Mouse (Mus musculus) adrenal gland (tissue): ENCODE results near the gene Itgax.

Source experiments
- intact Hi-C: fragments of 180-260 bp; cut with DNase I; formaldehyde crosslinking; loops from one replicate; pipeline ENCODE4 v1.15.1; 2025
- long read RNA-seq, 2 experiments: library from polyadenylated mRNA; unstranded; transcript quantifications; one replicate each; pipeline ENCODE4 v2.0.0; 2020; ENCODE audit warnings: borderline replicate concordance in 1 of 2; ENCODE audit not compliant: insufficient replicate concordance in 1 of 2

Itgax gene
- long read RNA-seq, experiment 1, partial matches to known transcripts, result 3 of 3 reads
- long read RNA-seq, experiment 1, other reads (novel, unspliced or antisense), result 0 of 3 reads
- long read RNA-seq, experiment 2, partial matches to known transcripts, result 1 of 1 reads
- long read RNA-seq, experiment 2, other reads (novel, unspliced or antisense), result 0 of 1 reads

GRCm38 (mm10) chr7:128128741-128129720 is at the start of gene Itgax:
Gene Itgax, plus strand, starts transcription at chr7:128129547.
- intact Hi-C loops, result no loop called here

- intact Hi-C loops, result no loop called here
Observed at GRCm38 (mm10) chr7:128080012-128080411, 49.3 kb upstream of the Itgax start.

DNA sequence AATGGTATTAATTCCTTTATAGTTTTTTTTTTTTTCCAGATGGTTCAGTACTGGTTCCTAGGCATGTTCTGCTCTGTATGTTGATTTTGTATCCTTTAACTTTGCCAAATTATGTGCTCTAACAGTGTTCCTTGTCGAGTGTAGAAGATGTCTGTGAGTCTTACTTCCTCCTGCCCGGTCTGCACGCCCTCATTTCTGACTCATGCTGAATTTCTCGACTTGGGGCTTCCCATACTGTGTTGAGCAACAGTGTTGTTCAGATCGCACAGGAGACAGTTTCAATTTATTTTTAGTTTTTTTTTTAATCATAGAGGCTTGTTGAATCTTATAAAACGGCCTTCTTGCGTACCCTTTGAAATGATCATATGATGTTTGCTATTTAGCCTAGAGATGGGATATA is 40.2 kb upstream of the Itgax start:
- intact Hi-C loops, result no loop called here

DNA sequence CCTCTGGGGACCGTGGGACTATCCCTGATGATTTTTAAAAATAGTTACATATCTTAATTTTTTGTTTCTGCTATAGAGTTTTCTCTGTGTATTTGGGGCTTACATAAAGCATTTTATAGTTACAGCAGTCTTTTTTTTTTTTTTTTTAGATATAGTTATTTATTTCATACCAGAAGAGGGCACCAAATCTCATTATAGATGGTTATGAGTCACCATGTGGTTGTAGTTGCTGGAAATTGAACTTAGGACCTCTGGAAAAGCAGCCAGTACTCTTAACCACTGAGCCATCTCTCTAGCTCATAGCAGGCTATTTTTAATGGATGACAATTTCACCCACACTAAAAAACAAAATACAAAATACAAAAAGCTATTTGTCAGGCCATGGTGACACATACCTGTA is 31.2 kb upstream of the Itgax start:
- intact Hi-C loops, result no loop called here

GRCm38 (mm10) chr7:128100742-128101357 is 28.5 kb upstream of the Itgax start:
- intact Hi-C loops, result no loop called here

DNA sequence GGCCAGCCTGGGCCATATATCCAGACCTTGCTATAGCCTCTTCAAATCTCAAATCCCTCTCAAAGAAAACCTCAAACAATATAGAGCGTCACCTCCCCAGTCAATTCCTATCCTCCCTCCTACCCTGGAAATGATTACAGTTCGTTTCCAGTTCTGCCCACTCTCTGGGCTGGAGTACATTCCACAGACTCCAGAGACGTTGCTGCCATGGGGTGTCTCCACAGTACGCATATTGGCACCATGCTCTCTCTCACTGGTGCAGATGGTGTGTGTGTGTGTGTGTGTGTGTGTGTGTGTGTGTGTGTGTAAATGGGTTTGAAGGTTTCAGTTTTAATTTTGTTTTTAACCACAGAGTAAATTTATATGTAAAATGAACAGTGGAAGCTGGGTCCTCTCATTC is 24.1 kb upstream of the Itgax start:
- intact Hi-C loops, result no loop called here

GRCm38 (mm10) chr7:128107462-128107861 is 21.9 kb upstream of the Itgax start:
- intact Hi-C loops, result no loop called here

GRCm38 (mm10) chr7:128110314-128110713 is 19.0 kb upstream of the Itgax start:
- intact Hi-C loops, result loop anchor here (5.0 kb wide), 1 partner anchor 82 kb away; no protein-coding TSS in a partner anchor

- intact Hi-C loops, result loop anchor here (5.0 kb wide), 1 partner anchor 80 kb away; no protein-coding TSS in a partner anchor
Observed at GRCm38 (mm10) chr7:128112131-128112530, 17.2 kb upstream of the Itgax start.

GRCm38 (mm10) chr7:128114371-128115105 is 14.8 kb upstream of the Itgax start:
- intact Hi-C loops, result loop anchor here (5.0 kb wide), 1 partner anchor 78 kb away; no protein-coding TSS in a partner anchor

DNA sequence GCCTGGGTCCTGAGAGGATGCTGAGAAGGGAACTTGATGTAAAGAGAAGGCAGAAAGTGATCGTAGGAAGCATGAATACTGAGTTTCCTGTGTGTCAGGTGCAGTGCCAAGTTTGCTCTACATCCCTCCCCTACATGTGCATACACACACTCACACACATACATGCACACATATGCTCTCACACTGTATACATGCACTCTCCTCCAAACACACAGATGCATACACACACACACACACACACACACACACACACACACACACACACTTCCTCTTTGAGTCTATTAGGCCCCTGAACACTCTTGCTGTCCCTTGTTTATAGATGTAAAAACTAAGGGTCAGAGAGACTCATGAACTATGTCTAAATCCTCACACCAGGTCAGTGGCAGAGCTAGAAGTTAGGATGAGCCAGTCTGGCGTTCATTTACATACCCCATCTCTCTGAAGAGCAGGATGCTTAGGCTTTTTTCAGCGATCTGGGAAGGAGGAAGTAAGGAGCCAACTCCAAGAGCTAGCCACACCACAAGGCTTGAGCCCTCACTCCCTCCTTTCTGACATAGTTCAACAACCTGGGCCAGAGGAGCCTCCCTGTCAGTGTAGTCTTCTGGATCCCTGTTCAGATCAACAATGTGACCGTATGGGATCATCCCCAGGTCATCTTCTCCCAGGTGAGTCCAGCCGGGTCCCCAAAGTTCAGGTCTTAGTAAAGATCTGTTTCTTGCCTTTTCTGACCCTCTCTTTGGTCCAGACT is 14.0 kb upstream of the Itgax start:
- intact Hi-C loops, result no loop called here

- intact Hi-C loops, result no loop called here
Observed at GRCm38 (mm10) chr7:128116396-128116795, 13.0 kb upstream of the Itgax start.

DNA sequence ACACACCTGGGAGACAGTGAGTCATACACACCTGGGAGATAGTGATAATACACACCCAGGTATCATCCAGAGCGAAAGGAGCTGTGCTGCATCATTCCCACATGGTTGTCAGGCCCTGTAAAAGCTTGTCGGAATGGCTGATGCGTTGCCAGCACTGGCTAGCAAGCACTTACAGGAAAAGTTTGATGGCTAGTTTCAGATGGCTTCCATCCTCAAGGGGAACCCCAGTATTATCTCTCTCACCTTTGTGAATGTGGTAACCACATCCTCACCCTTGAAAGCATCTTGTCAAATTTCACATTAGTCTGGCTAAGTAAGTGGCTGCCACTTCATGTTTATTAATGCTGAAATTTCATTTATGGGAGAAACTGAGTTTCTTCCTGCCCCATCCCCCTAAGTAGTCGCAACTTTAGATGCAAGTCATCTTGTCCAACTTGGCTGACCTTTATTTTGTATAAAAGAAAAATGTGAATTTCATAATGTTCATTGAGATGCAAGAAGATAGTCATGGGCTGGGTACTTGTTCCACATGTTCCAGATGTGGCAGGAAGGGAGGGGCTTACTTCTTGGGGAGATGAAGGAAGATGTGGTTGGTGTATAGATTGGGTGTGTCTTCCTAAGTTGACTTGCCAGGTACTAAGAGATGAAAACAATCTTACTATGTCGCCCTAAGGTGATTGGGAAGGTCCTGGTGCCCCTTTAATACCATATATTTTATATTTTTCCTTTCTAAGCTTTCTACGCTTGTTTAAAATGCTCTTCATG is 9.4 kb upstream of the Itgax start:
- intact Hi-C loops, result no loop called here

DNA sequence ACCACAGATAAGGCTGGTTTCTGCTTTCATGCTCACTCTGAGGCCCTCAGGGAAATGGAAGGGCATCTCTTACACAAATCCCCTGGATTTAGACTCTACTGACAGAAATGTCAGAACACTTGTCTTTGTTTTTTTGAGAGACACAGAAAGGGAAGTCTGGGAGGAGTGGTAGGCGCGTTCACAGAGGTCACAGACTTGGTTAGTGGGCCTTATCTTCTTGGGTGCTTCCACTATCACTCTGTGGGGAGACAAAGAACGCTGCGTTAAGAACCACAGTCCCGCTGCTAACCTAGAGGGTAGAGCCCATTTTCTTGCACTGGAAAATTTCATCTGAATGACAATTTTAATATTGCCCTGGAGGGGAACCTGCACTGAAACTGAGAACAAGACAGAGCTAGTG is 2.8 kb downstream of the Itgax start:
- intact Hi-C loops, result no loop called here

- intact Hi-C loops, result no loop called here
Observed at GRCm38 (mm10) chr7:128133596-128133995, 4.2 kb downstream of the Itgax start.

DNA sequence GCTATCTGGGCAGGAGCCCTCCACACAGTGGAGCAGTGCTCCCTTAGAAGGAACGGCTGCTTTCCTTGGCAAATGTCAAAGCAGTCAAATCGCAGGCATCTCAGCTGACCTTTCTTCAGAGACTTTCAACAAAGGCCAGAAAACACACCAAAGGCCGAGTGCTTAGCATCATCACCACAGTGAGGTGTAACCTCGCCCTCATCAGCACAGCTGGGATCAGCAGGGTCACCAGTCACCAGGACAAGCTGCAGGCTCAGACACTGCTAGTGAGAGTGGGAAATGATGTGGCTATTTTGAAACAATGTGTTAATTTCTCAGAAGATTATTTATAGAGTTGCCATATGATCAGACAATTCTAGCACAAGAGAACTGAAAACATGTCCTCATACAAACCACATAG is 7.6 kb downstream of the Itgax start:
- intact Hi-C loops, result no loop called here

DNA sequence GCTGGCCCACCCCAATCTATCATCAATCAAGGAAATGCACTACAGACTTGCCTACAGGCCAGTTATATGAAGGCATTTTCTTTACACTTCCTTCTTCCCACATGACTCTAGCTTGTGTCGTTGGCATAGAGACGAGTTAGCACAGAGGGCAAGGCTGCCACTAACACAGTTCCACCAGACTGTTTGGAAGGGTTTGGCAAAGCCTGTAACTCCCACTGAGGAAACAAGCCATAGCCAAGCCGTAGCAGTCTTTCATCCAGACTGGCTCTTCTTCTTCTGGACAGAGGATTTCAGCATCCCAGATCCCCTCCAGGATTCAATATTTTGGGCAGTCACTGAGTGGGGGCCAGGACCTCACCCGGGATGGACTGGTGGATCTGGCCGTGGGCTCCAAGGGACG is 10.3 kb downstream of the Itgax start:
- intact Hi-C loops, result no loop called here

GRCm38 (mm10) chr7:128150970-128151369 is 21.6 kb downstream of the Itgax start:
- intact Hi-C loops, result no loop called here

GRCm38 (mm10) chr7:128154076-128154475 is 24.7 kb downstream of the Itgax start, which contains the start of gene Itgad:
Gene Itgad, plus strand, starts transcription at chr7:128154376.
- intact Hi-C loops, result no loop called here

DNA sequence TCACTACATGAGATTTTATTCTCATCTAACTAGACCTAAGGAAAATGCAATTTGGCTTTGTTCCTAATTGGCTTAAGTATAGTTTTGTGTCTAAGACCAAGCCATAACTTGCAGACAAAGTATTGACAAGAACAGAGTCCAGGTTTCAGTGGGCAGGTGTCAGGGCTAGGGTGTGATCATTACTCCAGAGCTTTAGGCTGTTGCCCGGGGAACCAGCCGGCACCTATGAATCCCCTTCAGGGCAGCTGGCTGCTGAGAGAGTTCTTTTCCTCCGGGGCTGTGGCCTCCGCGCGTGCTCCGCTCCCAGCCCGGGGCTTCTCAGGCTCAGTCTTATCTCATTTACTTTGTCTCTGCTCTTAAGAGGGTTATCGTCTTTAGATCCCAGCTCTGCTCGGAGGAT is 25.6 kb downstream of the Itgax start:
- intact Hi-C loops, result no loop called here
